Mouse (Mus musculus): Measurements from ENCODE around the gene Slit2. TPM values are rescaled to one million over a fixed set of nuclear protein-coding genes. Genes with fewer than 3 reads are reported as not detected.

The Slit2 gene
- total RNA-seq, 2 experiments from 2014 or later: not detected

DNA sequence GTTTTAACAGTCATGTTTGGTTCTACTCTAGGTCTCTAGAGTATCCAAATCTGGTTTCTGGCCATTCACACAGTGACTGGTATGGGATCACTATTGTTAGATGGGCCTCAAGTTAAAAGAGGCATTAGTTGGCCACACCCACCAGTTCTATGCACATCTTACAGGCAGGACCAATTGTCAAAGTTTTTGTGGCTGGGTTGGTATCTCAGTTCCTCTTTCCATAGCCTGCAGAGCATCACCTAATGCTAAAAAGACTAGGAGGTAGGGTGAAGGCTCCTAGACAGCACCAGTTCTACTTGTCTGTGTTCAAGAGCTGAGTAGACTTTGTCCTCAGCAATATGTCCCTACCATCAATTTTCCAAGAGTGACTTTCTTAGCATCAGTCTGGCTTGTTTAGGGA lies 216.4 kb downstream of the Slit2 start:
- ATAC-seq (replicated peaks; ENCODE audit: low FRiP score, low TSS enrichment, poor library complexity, severe bottlenecking): no peak

DNA sequence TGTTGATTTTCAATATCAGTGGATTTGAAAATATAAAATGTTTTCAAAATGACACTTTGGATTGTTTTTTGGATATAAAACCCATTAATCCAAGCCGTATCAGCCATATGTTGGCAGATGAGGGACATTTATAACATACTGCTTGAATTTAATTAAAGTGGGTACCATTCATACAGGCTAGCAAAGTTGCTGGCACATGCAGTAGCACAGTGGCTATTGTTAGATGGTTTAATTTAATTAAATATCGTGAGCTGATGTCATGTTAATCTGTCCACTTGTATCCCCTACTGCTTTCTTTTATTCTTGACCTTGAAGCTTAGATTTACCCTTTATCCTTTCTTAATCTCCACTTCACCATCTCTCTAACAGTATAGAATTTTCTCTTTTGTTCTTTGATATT lies 232.3 kb downstream of the Slit2 start:
- ATAC-seq (replicated peaks; ENCODE audit: low FRiP score, low TSS enrichment, poor library complexity, severe bottlenecking): no peak

DNA sequence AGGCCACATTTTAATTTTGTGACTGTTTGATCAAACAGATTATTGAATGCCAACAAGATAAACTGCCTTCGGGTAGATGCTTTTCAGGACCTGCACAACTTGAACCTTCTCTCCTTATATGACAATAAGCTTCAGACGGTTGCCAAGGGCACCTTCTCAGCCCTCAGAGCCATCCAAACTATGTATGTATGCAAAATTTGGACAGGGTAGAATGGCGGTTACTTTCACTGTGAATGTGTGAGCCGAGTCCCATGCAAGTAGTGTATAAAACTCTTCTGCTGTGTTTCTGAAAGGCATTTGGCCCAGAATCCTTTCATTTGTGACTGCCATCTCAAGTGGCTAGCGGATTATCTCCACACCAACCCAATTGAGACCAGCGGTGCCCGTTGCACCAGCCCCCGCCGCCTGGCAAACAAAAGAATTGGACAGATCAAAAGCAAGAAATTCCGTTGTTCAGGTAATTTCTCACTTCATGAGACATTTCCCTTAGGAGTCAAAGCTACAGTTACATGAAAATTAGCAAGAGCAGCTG lies 236.8 kb downstream of the Slit2 start:
- ATAC-seq (replicated peaks; ENCODE audit: low FRiP score, low TSS enrichment, poor library complexity, severe bottlenecking): no peak

DNA sequence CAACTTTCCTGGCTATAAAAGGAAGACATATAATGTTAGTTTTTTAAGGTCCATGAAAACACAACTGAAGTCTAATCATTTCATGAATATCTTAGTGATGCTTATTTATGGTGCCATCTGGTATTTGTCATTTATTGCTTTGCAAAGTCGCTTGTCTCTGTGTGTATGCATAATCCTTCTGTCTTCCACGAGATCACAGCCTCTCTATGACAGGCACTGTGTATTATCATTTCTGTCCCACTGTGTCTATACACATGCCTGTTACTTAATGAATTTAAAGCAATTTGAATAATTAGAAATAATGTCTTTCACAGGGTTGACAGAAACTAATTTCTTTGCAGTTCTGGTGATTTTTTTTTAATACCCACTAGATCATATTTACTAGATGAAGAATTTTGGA lies 242.6 kb downstream of the Slit2 start:
- no peak for ATAC-seq (replicated peaks; ENCODE audit: low FRiP score, low TSS enrichment, poor library complexity, severe bottlenecking)

DNA sequence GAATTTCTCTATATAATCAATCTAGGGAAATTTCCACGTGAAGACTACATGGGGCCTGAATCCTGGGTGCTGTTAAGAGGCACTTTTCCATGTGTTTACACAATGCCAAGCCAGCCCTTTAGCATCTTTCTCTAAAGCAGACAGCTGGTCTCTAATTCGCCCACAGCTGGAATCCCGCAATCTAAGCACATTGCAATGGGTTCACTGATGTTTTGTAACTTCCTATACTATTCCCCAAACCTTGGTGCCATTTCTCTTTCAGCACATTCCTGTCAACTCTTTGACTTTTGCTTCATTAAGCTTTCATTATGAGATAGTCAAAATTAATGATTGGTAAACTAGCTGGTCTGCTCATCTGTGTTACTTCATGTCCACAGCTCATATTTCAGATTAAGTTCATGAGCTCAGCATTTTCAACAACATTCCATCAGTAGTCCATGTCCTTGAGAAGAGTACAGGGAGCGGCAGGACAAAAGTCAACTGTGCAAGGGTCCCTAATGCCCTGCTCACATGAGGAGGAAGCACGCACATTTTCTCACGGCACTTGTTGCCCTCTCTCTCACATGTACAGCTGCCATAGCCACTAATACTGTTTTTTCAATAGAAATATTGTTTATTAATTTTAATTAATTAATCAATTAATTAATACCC lies 247.6 kb downstream of the Slit2 start:
- no peak for ATAC-seq (replicated peaks; ENCODE audit: low FRiP score, low TSS enrichment, poor library complexity, severe bottlenecking)

DNA sequence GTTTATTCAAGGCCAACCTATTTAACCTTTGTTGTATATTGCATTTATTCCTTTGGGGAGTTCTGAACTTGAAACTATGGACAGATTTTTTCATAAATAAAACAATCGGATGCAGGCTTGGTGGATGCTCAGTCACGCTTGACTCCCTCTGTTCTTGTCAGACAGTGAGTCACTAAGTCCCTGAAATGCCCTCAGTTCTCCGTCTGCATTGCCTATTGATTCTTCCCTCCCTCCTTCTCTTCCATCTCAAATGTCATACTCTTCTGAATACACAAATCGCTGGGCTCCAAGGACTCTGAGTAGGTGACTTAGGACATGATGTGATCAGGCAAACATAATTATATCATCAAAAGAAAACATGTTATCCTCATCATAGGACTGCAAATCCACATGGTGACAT lies 251.8 kb downstream of the Slit2 start:
- ATAC-seq (replicated peaks; ENCODE audit: low FRiP score, low TSS enrichment, poor library complexity, severe bottlenecking): no peak

DNA sequence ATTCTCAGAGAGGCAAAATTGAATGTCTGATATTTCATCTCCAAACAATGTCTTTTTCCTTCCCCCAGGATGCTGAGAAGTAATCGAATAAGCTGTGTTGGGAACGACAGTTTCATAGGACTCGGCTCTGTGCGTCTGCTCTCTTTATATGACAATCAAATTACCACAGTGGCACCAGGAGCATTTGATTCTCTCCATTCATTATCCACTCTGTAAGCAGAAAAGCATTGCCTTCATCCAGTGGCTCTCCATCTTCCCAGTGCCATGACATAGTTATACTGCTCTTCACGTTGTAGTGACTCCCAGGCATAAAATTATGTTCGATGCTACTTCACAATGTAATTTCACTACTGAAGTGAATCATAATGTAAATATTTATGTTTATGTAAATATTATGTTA lies 252.3 kb downstream of the Slit2 start:
- ATAC-seq (replicated peaks; ENCODE audit: low FRiP score, low TSS enrichment, poor library complexity, severe bottlenecking): no peak

DNA sequence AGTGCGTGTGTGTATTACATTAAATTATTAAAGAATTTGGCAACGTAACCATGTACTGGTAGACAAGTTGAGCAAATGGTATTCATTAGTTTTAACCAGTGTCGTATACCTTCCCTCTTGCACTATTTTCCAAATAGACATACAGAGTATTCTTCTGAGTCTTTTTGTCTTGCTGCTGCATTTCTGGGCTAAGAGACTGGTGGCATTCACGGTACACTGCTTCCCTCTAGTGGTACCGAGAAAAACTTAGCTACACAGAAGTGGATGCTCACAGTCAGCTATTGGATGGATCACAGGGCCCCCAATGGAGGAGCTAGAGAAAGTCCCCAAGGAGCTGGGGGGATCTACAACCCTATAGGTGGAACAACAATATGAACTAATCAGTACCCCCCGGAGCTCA lies 257.8 kb downstream of the Slit2 start:
- ATAC-seq (replicated peaks; ENCODE audit: low FRiP score, low TSS enrichment, poor library complexity, severe bottlenecking): peak; percentile 65; the same call in 1 of the 2 replicates

DNA sequence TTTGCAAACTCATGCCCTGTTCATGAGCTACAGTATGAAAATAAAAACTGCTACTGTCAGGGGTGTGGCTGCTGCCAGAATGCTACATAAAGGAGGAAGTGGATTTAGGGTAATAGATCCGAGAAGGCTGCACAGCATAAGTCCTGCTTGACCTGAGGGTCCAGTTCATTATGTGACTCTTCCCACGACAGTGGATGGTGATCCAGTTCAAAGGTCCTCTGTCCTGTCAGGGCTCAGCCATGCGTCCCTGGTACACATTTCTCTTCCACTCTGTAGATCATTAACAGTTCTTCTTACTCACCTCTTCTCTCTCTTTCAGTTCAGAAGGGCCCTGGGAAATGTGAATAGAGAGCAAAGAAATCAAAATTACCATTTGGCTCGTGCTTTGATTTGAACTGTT lies 265.4 kb downstream of the Slit2 start:
- ATAC-seq (replicated peaks; ENCODE audit: low FRiP score, low TSS enrichment, poor library complexity, severe bottlenecking): no peak

DNA sequence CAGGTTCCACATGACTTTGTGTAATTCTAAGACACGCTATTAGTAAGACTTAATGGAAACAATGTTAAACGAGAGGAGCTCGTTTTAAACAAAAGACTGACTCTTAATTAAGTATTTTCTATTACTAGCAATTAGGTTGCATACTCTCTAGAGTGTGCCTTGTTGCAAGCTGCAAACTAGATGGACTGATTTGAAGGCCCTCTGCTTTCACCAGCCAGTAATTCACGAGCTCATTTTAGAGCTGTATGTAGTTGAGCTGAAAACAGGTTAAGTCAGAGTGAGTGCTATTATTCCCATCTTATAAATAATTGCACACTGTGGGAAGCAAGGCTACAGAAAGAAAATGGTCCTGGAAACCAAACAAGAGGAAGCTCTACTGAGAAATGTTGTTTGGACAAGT lies 294.6 kb downstream of the Slit2 start:
- ATAC-seq (replicated peaks; ENCODE audit: low FRiP score, low TSS enrichment, poor library complexity, severe bottlenecking): no peak

DNA sequence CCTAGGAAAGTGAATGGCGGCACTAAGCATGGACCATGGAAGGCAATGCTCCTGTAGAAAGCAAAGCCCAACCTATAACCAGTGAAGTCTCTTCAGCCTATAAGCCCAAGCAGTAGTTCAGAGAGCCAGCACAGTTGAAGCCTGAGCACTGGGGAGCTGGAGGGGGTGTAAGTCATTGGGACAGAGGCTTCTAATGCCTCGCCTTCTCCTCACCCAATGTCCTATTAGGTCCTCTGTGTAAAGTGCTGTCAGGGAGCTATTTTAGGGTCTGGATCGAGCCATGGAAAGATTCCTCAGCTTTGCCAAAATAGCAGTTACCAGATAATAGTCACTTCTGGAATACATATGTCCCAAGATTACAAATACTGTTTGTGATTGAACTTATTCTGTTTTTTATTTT lies 318.2 kb downstream of the Slit2 start:
- ATAC-seq (replicated peaks; ENCODE audit: low FRiP score, low TSS enrichment, poor library complexity, severe bottlenecking): no peak

DNA sequence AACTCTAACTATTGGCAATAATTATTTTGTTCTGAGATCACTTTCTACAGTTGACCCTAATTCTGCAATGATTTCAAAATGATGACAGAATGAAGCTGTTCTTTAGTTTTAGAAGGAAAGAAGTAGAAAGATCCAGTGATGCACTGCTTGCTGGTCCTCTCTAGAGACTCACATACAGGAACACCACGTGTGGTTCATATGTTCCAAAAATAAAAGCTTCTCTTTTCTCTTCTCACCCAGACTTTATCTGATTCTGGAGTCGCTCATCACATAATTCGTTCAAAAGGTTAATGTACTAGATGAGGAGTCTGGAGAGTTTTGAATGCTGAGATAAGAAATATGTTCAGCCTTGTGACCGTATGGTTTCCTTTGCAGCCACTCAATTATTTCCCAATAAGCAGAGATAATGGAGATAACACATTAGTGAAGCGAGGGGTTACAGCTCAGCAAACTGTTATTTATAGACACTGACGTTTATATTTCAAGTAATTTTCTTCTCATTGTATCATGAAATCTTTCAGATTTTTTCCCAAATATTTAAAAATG lies 332.2 kb downstream of the Slit2 start:
- ATAC-seq (replicated peaks; ENCODE audit: low FRiP score, low TSS enrichment, poor library complexity, severe bottlenecking): no peak

DNA sequence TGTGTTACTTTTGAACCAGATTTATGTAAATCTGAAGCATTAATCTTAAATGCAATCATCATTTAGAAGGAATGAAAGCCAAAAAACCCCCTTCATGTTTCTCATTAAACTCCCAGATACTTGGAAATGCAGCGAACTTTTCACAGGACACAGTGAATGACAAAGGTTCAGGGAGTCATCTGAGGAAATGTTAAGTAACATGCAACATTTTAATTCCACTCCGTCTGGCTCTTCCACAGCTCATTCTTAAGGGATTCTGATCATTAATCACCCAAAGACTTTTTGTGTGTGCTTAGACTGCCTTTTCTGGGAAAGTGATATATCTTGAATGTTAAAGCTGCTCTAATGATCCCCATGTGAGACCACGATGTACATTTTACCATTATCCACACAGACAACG lies 337.7 kb downstream of the Slit2 start:
- ATAC-seq (replicated peaks; ENCODE audit: low FRiP score, low TSS enrichment, poor library complexity, severe bottlenecking): no peak

DNA sequence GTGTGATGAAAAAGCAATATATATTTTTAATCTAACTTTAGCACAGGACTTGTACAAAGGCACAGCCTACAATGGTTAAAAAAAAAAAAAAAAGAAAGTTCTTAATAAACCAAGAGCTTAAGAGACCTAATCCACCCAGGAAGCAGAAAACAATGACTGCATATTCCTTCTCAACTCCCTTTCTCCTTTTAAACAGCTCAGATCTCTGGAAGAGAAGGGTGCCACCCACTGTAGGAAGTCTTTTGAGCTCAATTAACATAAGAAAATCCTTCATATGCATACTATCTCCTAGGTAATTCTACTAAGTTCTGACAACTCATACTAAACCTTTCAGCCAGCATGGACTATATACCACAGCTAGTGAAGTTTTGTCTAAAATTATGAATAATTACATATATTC lies 343.3 kb downstream of the Slit2 start:
- ATAC-seq (replicated peaks; ENCODE audit: low FRiP score, low TSS enrichment, poor library complexity, severe bottlenecking): no peak

DNA sequence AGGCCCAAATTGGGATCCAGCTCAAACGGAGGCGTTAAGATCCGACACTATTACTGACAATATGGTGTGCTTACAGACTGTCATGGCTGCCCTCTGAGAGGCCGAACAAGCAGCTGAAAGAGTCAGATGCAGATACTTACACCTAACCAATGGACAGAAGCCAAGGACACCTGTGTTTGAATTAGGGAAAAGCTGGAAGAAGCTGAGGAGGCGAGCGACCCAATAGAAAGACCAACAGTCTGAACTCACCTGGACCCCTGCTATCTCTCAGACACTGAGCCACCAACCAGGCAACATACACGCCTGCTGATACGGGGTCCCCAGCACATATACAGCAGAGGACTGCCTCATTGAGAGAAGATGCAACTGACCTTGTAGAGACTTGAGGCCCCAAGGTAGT lies 344.7 kb downstream of the Slit2 start, which contains the start of gene 5730480H06Rik:
5730480H06Rik (plus strand) TSS at position 301 of the 400 bp plus-strand sequence.
- no peak for ATAC-seq (replicated peaks; ENCODE audit: low FRiP score, low TSS enrichment, poor library complexity, severe bottlenecking)

DNA sequence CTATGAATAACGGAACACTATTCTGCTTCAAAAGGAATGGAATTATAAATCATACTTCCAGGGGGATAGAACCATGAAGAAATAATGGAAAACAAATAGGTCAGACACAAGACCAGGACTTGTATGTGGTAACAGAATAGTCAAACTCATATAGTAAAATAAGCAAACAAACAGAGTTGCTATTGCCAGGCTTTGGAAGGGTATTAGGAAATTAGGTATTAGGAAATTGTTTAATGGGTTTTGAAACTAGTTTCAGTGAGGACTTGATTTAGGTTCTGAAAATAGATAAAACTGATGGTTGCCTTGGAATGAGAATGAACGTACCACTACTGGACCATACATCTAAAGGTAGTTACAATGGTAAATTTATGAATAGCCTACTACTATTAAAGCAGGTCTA lies 346.8 kb downstream of the Slit2 start:
- ATAC-seq (replicated peaks; ENCODE audit: low FRiP score, low TSS enrichment, poor library complexity, severe bottlenecking): no peak

DNA sequence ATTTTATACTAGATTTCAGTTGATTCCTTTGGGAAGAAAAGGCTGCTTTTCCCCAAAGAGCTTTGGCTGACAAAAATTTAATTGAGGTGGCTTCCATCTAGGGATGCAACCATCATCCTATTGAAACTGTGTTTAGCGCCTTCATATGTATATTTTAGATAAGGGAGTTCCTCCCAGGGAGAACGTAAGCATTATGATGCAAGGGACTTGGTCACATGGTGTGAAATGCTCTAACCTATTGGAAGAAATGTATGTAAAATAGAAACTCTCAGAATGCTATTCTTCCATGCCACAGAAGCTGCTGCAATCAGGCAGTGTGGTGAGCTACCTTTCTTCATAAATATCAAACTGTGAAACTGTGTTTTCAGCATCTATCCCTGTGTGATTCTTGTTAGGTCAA lies 347.9 kb downstream of the Slit2 start:
- no peak for ATAC-seq (replicated peaks; ENCODE audit: low FRiP score, low TSS enrichment, poor library complexity, severe bottlenecking)

DNA sequence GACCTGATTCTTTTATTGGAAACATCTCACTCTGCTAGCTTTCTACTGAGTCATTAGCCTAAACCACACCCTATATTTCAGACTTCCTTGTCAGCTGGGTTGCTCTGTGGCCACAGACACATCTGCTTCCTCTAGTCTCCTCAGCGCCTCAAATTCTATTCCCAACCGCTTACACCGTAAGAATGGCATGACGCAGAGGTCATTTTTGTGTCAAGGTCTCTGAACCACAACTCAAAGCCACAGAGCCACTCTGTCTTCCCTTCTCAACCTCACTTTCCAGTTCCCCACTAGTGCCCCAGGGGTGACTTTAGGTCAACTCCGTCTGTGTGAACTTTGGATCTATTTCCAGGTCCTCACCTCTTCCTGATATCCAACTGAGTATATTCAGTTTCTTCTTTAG lies 348.5 kb downstream of the Slit2 start:
- ATAC-seq (replicated peaks; ENCODE audit: low FRiP score, low TSS enrichment, poor library complexity, severe bottlenecking): peak; percentile 63

DNA sequence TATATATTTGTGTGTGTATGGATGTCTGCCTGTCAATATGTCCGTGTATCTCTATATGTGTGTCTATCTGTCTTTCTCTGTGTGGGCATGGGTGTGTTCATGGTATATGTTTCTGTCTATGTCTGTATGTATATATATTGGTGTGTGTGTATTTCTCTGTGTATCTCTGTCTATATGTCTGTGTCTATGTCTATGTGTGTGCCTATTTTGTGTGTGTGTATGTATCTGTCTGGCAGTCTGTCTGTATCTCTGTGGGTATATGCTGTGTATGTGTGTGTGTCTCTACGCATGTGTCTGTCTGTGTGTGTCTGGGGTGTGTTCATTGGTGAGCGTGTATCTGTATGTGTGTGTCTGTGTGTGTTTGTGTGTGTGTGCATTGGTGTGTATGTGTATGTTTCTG lies 350.5 kb downstream of the Slit2 start:
- no peak for ATAC-seq (replicated peaks; ENCODE audit: low FRiP score, low TSS enrichment, poor library complexity, severe bottlenecking)

DNA sequence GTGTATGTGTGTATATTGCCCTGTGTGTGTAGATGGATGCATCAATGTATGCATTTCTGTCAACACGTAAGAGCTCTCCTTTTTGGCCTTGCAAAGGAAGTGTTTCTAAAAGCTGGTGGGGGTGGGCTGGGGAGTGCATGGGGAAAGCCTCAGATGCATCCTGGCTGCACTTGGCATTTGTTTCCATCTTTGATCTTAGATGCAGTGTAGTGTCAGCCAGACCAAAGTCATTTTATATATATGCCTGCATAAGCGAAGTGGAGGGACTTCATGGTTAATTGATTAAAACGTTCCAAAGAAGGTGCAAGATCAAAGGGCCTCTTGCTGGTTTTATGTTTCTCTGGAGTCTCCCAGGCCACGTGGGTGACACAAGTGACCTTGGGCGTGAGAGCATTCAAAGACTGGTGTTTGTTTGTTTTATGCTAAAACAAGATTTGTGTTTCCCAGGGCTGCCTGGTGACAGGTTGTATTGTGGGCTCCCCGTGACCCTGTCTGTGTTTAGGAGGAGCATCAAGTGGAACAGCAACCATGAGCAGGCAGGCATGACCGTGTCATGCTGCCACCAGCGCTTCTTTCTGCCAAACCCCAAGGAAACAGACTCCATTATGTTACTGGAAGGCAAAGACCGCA lies 351.1 kb downstream of the Slit2 start:
- no peak for ATAC-seq (replicated peaks; ENCODE audit: low FRiP score, low TSS enrichment, poor library complexity, severe bottlenecking)

DNA sequence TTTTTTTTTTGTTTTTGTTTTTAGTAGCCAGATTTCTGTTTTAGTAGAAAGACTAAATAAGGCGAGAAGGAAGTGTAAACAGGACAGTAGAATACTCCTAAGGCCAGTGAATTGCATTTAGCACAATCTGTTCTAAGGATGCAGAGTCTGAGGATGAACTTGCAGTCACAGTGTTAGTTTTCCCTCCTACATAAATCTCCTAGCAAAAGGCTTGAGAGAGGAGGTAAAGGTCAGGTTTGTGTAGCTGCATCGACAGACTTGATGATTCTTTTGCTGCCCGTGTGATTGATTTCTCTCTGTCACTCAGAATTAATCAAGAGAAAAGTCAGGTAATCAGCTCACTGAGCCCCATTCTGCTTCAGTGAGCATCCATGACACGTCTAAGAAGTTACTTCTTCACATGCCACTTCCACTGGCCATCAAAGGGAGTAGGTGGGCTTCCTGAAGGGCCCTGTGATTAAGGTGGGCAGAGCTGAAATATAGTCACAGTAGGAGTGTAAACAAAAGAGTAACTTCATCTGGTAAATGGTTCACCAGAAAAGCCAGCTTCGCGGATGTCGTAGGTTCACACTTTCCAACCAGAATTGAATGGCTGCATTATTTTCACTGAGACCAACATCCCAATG lies 358.0 kb downstream of the Slit2 start:
- no peak for ATAC-seq (replicated peaks; ENCODE audit: low FRiP score, low TSS enrichment, poor library complexity, severe bottlenecking)

All from megakaryocyte-erythroid progenitor cell, adult 5-6 weeks (primary cell).